Mouse (Mus musculus) liver, adult (tissue): Measurements from ENCODE around the gene Arhgap44.

Source experiments
- GATA4 ChIP-seq: IDR thresholded peaks from 2 replicates; pipeline ENCODE4 v1.6.1; 2014; ENCODE audit warnings: mild to moderate bottlenecking, low read length; ENCODE audit not compliant: insufficient replicate concordance

Arhgap44 gene

DNA sequence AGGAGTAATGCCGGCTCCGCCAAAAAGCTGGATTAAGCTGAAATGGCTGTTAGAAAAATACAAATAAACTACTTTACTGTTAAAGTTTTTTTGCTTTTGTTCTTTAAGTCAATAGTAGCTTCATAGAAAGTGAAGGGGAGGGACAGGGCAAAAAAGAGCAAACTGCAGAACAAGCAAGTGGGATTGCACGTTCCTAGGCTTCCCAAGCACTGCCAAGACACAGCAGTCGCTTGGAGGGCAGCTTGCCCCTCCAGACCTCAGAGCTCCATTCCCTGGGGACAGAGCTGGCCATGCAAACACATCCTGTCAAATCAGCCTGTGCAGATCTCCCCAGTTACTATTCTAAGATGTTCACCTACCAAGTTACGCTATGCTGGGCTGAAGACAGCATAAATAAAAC lies 51.1 kb downstream of the Arhgap44 start:
- no peak for TF ChIP-seq GATA4

DNA sequence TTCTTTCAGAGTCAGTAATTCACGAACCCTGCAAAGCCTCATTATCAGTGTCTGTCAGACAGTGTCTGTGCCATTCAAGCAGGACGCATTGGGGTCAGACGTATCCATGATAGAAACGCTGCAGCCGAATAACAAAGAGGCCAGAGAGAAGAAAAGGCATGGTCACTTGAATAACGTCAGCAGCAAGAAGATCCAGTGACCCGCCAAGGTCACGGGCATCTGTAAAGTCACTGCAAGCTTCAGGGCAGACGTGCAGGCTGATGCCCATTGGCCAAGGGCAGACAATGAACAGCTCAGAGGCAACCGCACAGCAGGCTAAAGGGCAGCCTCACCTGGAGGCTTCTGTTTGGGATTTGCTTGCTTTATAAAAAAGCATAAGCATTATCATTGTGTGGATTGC lies 52.7 kb downstream of the Arhgap44 start:
- no peak for TF ChIP-seq GATA4

DNA sequence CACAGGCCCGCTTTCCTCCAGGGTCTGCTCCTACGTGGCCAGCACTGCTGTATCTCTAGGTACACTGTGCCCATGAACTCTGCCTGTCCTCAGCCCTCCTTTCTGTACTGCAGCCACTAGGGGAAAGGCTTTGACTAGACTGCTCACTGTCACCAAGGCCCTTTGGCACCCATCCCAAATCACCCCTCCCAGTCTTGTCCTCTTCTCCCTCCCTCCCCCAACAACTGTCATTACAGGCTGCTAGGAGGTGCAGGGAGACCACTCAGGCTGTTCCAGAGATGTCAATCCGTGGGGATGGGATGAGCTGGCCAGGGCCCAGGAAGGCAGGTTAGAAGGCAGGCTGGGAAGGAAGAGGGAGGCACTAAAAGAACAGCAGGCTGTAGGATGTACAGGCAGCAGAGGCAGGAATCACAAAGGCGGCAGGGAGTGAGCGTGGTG lies 55.0 kb downstream of the Arhgap44 start:
- TF ChIP-seq GATA4, result no peak

DNA sequence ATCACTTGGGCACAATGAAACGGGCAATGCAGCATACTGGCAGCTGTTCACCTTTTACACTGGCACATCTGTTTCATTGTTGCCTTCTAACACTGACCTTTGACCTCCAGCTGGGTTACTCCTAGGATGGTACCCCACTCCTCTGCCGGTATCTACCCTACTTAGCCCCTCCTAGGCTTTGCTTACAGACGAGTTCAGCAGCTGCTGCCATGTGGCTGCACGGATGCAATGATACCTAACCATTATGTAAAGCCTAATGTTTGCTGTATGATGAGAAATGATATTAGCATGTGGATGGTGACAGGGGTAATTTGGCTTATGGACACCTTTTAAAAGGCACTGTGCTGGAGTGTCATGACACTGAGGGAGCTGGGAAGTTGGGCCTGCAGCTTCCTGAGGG lies 55.6 kb downstream of the Arhgap44 start:
- no peak for TF ChIP-seq GATA4

DNA sequence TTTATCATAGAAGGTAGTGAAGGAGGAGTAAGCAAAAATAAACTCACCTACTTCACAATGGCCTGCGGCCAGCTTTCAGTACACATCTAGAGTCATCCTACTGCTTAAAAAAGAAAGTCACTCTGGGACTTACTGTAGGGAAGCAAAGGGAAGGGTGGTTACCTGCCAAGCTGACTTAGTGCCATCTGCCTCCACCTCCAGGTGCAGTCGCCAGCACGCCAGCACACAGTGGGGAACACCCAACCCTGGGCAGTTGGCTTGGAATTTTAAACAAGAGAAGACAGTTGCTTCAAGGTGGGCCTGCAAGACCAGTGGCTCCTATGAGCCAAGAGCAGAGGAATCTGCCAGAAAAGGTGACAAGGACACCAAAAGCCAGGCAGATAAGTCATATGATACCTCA lies 58.7 kb downstream of the Arhgap44 start:
- no peak for TF ChIP-seq GATA4

DNA sequence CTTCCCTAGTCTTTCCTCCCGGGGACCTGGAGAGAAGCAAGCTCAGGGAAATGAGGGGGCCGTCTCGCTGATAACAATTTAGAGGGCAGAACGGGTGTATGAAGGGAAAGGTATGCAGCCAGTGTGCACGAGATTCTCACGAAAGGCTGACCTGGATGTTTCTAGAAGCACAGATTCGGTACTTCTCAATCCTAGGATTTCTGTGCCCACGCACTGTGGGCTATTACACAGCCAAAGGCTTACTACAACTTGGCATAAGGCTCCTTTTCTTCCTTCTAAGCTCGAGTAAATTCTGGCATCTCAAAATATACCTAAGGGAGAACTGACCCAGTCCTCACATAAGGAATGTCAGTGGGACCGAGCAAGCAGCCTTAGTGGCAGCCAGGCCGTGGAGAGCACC lies 61.6 kb downstream of the Arhgap44 start:
- no peak for TF ChIP-seq GATA4

DNA sequence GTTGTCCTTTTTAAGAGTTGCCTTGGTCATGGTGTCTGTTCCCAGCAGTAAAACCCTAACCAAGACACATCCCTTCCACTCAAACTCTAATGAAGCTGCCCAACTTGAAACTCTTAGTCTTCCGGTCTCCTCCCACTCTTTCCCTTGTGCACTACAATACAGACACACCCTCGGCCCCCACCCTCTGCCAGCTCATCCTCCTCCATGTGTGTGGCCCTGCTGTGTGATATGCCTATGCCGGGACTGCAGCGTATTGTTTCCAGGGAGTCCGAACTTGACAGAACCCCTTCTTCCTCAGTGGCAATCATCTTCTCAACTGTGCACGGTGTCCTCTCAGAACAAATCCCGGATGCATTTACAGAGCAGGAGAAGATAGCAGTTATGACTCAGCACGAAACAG lies 62.7 kb downstream of the Arhgap44 start:
- no peak for TF ChIP-seq GATA4

DNA sequence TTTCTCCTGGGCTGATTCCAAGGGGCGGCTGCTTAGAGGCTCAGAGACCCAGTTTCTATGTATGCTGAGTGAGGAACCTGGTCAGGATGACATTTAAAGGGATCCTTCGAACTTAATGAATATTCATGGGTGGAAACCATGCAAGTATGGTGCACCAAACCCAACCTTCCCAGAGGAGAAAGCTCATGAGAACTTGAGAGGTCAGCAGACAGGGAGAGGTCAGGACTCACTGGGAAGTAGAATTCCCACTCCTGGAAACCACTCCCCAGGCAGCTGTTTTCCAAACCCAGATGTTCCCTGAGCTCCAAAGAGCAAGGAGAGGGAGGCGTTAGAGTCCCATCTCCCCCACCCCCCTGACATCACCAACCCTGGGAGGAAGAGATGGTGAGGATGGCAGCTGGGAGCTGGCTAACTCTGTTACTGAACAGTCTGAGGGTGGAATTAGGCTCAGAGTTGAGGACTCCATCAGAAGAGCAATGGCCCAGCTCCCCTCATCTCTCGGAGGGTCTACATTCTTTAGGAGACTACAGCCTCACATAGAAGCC lies 65.2 kb downstream of the Arhgap44 start:
- TF ChIP-seq GATA4, result no peak

DNA sequence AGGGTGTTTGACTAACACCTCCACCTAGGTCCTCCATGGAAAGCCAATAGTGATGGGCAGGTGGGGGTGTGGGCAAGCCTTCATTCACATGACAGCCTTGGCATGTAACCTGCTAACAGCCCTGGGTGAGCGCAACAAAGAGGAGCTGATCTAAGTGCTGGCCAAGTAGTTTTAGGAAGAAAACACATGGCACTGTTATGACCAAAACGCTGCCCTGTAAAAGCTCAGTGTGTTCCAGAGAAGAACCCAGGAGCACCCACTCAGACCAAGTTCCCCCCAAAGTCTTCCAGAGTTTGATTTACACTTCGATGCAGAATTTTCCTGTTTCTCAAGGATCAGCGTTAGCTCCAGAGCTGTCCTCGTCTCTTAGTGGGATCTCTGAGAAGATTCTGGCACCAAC lies 65.9 kb downstream of the Arhgap44 start:
- no peak for TF ChIP-seq GATA4

DNA sequence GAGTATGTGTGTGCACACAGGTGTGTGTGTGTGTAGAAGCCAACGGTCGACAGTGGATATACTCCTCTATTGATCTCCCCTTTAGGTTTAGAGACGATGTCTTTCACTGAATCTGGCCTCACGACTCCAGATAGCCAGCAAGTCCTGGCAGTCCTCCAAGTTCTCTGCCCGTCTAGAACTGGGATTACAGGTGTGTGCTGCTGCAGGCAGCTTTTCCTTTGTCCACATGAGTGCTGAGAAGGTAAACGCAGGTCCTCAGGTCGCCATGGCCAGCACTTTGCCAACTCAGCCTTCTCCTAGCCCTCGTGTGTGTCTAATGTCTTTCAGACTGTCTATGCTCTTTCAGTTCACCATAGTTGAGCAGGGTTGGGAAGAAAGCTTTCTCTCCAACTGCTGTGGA lies 69.9 kb downstream of the Arhgap44 start:
- TF ChIP-seq GATA4, result no peak

DNA sequence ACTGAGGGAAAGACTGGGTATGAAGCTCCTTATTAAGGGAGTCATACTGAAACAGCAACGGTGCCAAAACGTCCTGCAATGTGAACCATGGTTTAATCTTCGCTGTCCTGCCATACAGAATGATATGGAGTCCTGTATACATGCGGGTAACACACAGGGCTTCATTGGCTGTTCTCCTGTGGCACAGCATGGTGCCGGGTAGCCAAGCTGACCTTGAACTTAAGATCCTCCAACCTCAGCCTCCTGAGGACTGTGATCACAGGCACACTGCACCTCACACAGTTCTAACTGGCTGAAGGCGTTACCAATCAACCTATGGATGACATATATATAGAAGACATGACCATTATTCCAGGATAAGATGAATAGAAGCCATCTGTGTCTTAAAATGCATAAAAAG lies 72.4 kb downstream of the Arhgap44 start:
- no peak for TF ChIP-seq GATA4

DNA sequence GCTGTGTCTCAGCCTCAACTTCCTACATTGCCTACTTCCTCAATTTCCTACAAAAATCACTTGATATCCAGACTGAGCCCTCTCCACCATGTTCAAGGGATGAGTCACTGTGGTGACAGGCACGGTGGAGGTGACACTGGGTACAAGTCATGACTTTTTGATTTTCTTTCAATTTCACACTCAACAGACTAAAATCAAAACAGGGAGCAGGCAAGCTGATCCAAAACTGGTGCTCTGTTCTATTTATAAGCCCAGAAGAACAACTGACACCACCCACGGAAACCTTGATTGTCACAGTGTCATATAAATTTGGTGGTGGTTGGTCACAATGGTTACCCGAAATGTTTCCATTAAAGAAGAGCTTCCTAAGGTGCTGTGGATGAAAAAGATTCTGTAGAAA lies 72.8 kb downstream of the Arhgap44 start:
- no peak for TF ChIP-seq GATA4

DNA sequence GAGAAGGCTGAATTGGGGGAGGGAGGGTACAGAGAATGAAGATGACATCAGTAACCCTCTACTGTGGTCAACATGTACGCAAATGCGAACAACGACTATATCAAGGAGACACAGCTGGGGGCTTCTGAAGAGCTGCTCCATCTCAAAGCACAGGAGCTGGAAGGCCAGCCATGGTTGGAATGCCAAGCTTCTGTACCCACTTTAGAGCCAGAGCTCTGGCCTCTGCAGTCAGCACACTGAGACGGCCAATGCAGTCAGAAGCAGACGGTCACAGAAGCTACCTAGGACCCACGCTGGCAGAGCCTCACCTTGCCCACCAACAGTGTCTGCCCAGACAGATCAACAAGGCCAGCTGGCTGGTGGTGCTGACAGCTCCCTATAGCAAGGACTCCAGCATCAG lies 73.5 kb downstream of the Arhgap44 start:
- TF ChIP-seq GATA4, result no peak

DNA sequence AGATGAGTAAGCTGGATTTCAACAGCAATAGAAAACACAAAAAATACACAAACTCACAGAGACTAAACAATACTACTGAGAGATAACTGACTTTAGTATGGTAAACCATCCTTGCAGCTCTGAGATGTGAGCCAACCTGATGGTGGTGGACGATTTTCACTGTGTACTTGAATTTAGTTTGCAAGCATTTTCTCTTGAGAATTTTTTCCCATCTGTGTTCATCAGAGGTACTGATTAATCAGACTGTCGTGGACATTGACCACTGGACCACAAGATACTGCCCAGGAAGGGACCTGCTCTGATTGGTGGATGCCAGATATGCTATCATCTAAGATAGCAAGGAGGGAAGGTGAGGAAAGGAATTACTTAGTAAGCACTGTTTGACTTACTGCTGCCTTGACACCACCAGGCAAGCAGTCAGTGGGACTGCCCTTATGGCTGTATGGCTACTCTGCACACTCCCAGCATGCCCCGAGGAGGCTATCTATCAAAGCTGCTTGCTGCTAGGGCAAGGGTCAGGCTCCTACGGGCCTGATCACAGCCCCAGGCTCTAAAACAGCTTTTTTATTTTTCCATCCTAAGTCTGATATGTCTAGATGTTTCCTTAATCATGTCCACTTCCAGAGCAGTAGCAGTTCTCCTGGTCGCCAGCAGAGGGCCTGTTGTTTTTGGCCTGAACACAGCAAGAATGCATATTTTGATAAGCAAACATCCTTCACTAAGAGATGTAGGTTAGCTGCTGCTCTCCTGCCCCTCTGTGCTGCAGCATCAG lies 74.1 kb downstream of the Arhgap44 start:
- TF ChIP-seq GATA4, result no peak

DNA sequence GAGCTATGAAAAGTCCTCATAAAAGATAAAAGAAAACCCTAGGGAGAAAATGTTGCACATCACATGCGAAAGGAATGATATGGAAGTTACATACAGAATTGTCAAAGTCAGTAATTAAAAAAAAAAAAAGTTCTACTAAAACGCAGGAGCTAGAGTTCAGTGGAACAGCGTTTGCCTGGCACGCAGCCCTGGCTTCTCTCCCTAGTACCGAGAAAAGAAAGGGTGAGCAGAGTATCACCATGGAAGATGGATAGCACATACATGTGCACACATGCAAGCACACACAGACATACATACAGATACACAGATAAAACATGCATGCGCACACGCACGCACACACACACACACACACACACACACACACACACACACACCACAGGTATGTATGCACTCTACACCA lies 82.0 kb downstream of the Arhgap44 start:
- no peak for TF ChIP-seq GATA4

DNA sequence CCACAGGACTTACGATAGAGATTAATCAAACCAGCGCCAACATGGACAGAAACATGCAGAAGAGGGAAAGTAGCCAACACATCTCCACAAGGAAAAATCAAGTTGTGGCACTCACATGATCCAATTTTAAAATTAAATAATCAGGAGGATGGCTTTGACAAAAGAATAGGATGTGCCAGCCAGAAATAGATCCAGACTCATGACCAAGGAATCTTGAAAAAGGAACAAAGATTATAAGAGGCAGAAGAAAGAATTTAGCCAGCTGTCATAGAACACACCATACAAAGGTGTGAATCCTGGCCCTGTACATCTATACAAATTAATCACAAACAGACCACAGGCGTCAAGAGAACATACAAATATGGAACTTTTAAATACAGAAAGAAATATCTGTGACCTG lies 82.5 kb downstream of the Arhgap44 start:
- TF ChIP-seq GATA4, result no peak

DNA sequence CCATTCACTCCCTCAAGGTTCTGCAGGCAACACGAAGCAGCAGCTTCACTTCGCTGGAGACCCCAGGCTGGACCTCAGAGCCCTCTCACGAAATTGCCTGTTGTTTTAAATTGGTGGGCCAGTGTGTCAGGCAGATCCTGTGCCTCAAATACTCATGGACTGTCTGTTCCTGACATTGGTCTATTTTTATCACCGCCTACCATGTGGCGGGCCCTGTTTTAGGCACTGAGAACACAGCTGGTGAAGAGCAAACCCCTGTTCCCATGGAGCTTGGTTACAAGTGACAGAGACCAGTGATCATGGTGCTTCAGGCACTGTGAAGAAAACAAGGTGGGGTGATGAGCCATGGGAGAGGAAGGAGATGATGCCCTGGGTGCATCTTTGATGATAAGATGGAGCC lies 93.2 kb downstream of the Arhgap44 start:
- TF ChIP-seq GATA4, result no peak

DNA sequence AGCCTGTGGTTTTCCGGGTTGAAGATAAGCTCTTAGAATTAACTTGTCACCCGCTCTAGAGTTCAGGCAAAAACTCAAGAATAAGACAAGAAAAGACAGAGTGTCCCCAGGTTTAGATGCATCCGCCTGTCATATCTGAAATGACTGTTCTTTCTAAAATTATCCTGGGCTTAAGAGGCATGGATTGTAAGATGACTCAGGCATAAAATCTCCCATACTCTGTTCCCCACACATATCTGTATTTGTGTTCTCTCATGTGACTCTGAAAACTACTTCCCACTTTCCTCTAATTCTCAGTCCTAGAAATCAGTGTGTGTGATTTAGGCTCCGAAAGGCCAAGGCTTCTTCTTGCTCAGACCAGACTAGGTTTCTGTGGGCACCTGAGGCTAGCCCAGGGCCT lies 93.7 kb downstream of the Arhgap44 start:
- no peak for TF ChIP-seq GATA4

DNA sequence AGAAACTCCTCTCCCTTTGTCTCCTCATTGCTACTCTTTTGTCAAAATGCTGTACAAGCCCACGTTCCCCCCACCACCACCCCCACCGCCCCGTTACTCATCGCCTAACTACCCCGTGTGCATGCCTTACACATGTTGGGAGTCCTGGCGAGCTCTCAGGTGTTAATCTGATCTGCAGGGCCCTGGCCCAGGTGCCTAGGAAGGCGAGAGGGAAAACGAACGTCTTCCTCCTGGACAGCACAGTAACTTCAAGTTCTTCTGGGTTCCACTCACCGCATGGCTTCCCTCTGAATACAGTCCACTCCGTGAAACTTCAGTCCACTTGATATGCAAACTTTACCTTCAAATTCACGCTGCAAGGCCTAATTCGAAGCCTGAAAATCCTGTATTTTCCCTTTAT lies 97.6 kb downstream of the Arhgap44 start:
- no peak for TF ChIP-seq GATA4
